Mouse (Mus musculus) limb, embryonic 14.5 days (tissue): ENCODE data around the gene Ptprg. TPM values are rescaled to one million over a fixed set of nuclear protein-coding genes. Genes with fewer than 3 reads are reported as not detected.

Experiments used
- ATAC-seq: fragments of 200-750 bp; cut with Nextera tagmentation; 2 replicates; pipeline ENCODE4 v1.8.0; 2017; ENCODE audit warnings: low read depth, moderate number of reproducible peaks, moderate TSS enrichment; ENCODE audit not compliant: low FRiP score
- DNase-seq: peaks from one replicate; pipeline ENCODE4 v3.0.0-alpha.2; 2015; ENCODE audit warnings: low spot score
- H3K27ac ChIP-seq: fragments of 300-500 bp; sonication (generic); replicated peaks from 2 replicates; pipeline ENCODE4 v1.5.1; 2014; ENCODE audit warnings: low read depth, mild to moderate bottlenecking, low read length, moderate library complexity, mixed read lengths
- H3K27me3 ChIP-seq: fragments of 300-500 bp; sonication (generic); 2 replicates; pipeline ENCODE4 v1.6.1; 2014; ENCODE audit warnings: low read length, mixed read lengths; ENCODE audit not compliant: control insufficient read depth, insufficient read depth
- H3K36me3 ChIP-seq: fragments of 300-500 bp; sonication (generic); 2 replicates; pipeline ENCODE4 v1.6.1; 2014; ENCODE audit warnings: mild to moderate bottlenecking, low read length, moderate library complexity, mixed read lengths; ENCODE audit not compliant: control insufficient read depth, insufficient read depth
- H3K4me1 ChIP-seq: fragments of 300-500 bp; sonication (generic); 2 replicates; pipeline ENCODE4 v1.6.1; 2014; ENCODE audit warnings: antibody characterized with exemption, low read length, mixed read lengths; ENCODE audit not compliant: control insufficient read depth, insufficient read depth
- H3K4me2 ChIP-seq: fragments of 300-500 bp; sonication (generic); replicated peaks from 2 replicates; pipeline ENCODE4 v1.6.1; 2014; ENCODE audit warnings: low read depth, mild to moderate bottlenecking, low read length, moderate library complexity; ENCODE audit not compliant: severe bottlenecking
- H3K4me3 ChIP-seq: fragments of 300-500 bp; sonication (generic); replicated peaks from 2 replicates; pipeline ENCODE4 v1.5.1; 2014; ENCODE audit warnings: low read length
- H3K9ac ChIP-seq: fragments of 300-500 bp; sonication (generic); 2 replicates; pipeline ENCODE4 v1.6.1; 2014; ENCODE audit warnings: mild to moderate bottlenecking, low read depth, low read length, moderate library complexity; ENCODE audit not compliant: severe bottlenecking
- H3K9me3 ChIP-seq: fragments of 300-500 bp; sonication (generic); 2 replicates; pipeline ENCODE4 v1.6.1; 2016; ENCODE audit warnings: low read length; ENCODE audit not compliant: control insufficient read depth
- POLR2A ChIP-seq: fragments of 200-500 bp; IDR thresholded peaks from 2 replicates; pipeline ENCODE4 v1.8.0; 2012; ENCODE audit warnings: inconsistent platforms, mild to moderate bottlenecking, moderate library complexity, borderline replicate concordance; ENCODE audit not compliant: insufficient read depth, insufficient read length; ENCODE audit errors: extremely low read depth
- WGBS: fragments of 180-500 bp; shearing (Covaris S2); extraction: QIAGEN DNeasy Blood & Tissue Kit; methylation state at CpG from one replicate; pipeline ENCODE4 v1.1.7; 2014; 5-methylcytosine and 5-hydroxymethylcytosine counted together
- polyA plus RNA-seq, 2 experiments: library from polyadenylated mRNA; depleted of rRNA in 1 of 2; stranded (reverse) in 1 of 2; unstranded in 1 of 2; fragments of >200 nt; fragmentation: Nextera tagmentation in 1 of 2; extraction: Ambion mirVana in 1 of 2; gene quantifications; 2 replicates each; pipeline versions ENCODE4 v1.2.1 to v1.2.3; 2012 to 2014

Gene Ptprg
- polyA plus RNA-seq, 2 experiments, result 25.5 to 28.6 TPM

GRCm38 (mm10) chr14:11890890-11891289 lies 337.6 kb downstream of the Ptprg start:
- no peaks in the 10 kb centered on the region for H3K27me3 ChIP-seq
- no peak for ATAC-seq
- H3K4me2 ChIP-seq, result no peak overlapping the region
- no peak overlapping the region for H3K27ac ChIP-seq
- TF ChIP-seq POLR2A, result no peak
- H3K9ac ChIP-seq, result no peak overlapping the region
- H3K4me3 ChIP-seq, result no peak overlapping the region
- DNase-seq, result no peak
- 66% methylated on average over 3 of the region's 3 CpGs for WGBS
- peaks cover 8% of the 10 kb centered on the region for H3K4me1 ChIP-seq
- no peaks in the 10 kb centered on the region for H3K9me3 ChIP-seq
- no peaks in the 10 kb centered on the region for H3K36me3 ChIP-seq

- Histone ChIP-seq H3K9ac (no peak overlapping the region), H3K27me3 (no peaks in the 10 kb centered on the region), H3K9me3 (no peaks in the 10 kb centered on the region), H3K4me3 (no peak overlapping the region), H3K27ac (no peak overlapping the region), H3K4me2 (no peak overlapping the region), H3K4me1 (peaks cover 13% of the 10 kb centered on the region), H3K36me3 (no peaks in the 10 kb centered on the region)
- no peak for ATAC-seq
- WGBS, result 48% methylated on average over 9 of the region's 9 CpGs
- no peak for TF ChIP-seq POLR2A
- DNase-seq, result no peak
Measured at GRCm38 (mm10) chr14:11892621-11893020, 339.3 kb downstream of the Ptprg start.

- no peaks in the 10 kb centered on the region for H3K9me3 ChIP-seq
- TF ChIP-seq POLR2A, result no peak
- peaks cover 13% of the 10 kb centered on the region for H3K4me1 ChIP-seq
- no peak overlapping the region for H3K27ac ChIP-seq
- 29% methylated on average over 13 of the region's 13 CpGs for WGBS
- H3K27me3 ChIP-seq, result no peaks in the 10 kb centered on the region
- no peak overlapping the region for H3K4me3 ChIP-seq
- DNase-seq (no peak), ATAC-seq (no peak)
- no peaks in the 10 kb centered on the region for H3K36me3 ChIP-seq
- H3K4me2 ChIP-seq, result no peak overlapping the region
- H3K9ac ChIP-seq, result no peak overlapping the region
Measured at GRCm38 (mm10) chr14:11895486-11895885, 342.2 kb downstream of the Ptprg start.

GRCm38 (mm10) chr14:11902794-11903193 lies 349.5 kb downstream of the Ptprg start:
- no peaks in the 10 kb centered on the region for H3K27me3 ChIP-seq
- no peak for TF ChIP-seq POLR2A
- H3K4me1 ChIP-seq, result no peaks in the 10 kb centered on the region
- no peak overlapping the region for H3K4me2 ChIP-seq
- no peak overlapping the region for H3K4me3 ChIP-seq
- no peak overlapping the region for H3K27ac ChIP-seq
- no peak for DNase-seq
- 71% methylated on average over 2 of the region's 2 CpGs for WGBS
- no peak for ATAC-seq
- H3K9ac ChIP-seq, result no peak overlapping the region
- no peaks in the 10 kb centered on the region for H3K9me3 ChIP-seq
- no peaks in the 10 kb centered on the region for H3K36me3 ChIP-seq

- Histone ChIP-seq H3K9me3 (no peaks in the 10 kb centered on the region), H3K4me1 (no peaks in the 10 kb centered on the region), H3K27me3 (no peaks in the 10 kb centered on the region), H3K9ac (no peak overlapping the region), H3K27ac (no peak overlapping the region), H3K36me3 (no peaks in the 10 kb centered on the region), H3K4me2 (no peak overlapping the region), H3K4me3 (no peak overlapping the region)
- ATAC-seq (no peak), DNase-seq (no peak)
- WGBS, result 88% methylated on average over 5 of the region's 5 CpGs
- TF ChIP-seq POLR2A, result no peak
Measured at GRCm38 (mm10) chr14:11906130-11906675, 352.9 kb downstream of the Ptprg start.

GRCm38 (mm10) chr14:11912253-11912652 lies 358.9 kb downstream of the Ptprg start:
- Histone ChIP-seq H3K4me2 (no peak overlapping the region), H3K36me3 (no peaks in the 10 kb centered on the region), H3K4me1 (no peaks in the 10 kb centered on the region), H3K27ac (no peak overlapping the region), H3K9me3 (no peaks in the 10 kb centered on the region), H3K9ac (no peak overlapping the region), H3K4me3 (no peak overlapping the region), H3K27me3 (no peaks in the 10 kb centered on the region)
- TF ChIP-seq POLR2A, result no peak
- ATAC-seq (no peak), DNase-seq (no peak)
- WGBS, result 86% methylated on average over 1 of the region's 1 CpGs
